Mouse (Mus musculus) heart, embryonic 13.5 days (tissue): Measurements from ENCODE around the gene Sipa1l1. TPM values are rescaled to one million over a fixed set of nuclear protein-coding genes. Genes with fewer than 3 reads are reported as not detected.
"Not testable (repeated sequence)": the region's sequence is repeated elsewhere in the genome, so short reads cannot be mapped to it uniquely, and the experiment has no call there.

ENCODE experiments used
- ATAC-seq: fragments of 200-750 bp; cut with Nextera tagmentation; 2 replicates; pipeline ENCODE4 v1.8.0; 2017; ENCODE audit warnings: moderate TSS enrichment; ENCODE audit not compliant: insufficient number of reproducible peaks, low FRiP score, low TSS enrichment; ENCODE audit errors: extremely low read depth
- H3K27ac ChIP-seq: fragments of 300-500 bp; sonication (generic); replicated peaks from 2 replicates; pipeline ENCODE4 v1.5.1; 2015; ENCODE audit warnings: moderate library complexity, mild to moderate bottlenecking, inconsistent platforms
- H3K27me3 ChIP-seq: fragments of 300-500 bp; sonication (generic); replicated peaks from 2 replicates; pipeline ENCODE4 v1.6.1; 2015; ENCODE audit warnings: mild to moderate bottlenecking, inconsistent platforms
- H3K36me3 ChIP-seq: fragments of 300-500 bp; sonication (generic); 2 replicates; pipeline ENCODE4 v1.6.1; 2015; ENCODE audit warnings: mild to moderate bottlenecking, inconsistent platforms
- H3K4me1 ChIP-seq: fragments of 300-500 bp; sonication (generic); 2 replicates; pipeline ENCODE4 v1.6.1; 2015; ENCODE audit warnings: inconsistent platforms
- H3K4me2 ChIP-seq: fragments of 300-500 bp; sonication (generic); 2 replicates; pipeline ENCODE4 v1.6.1; 2015; ENCODE audit warnings: inconsistent platforms, mild to moderate bottlenecking, moderate library complexity
- H3K4me3 ChIP-seq: fragments of 300-500 bp; sonication (generic); 2 replicates; pipeline ENCODE4 v1.5.1; 2015; ENCODE audit warnings: moderate library complexity, mild to moderate bottlenecking, inconsistent platforms
- H3K9ac ChIP-seq: fragments of 300-500 bp; sonication (generic); 2 replicates; pipeline ENCODE4 v1.6.1; 2015; ENCODE audit warnings: inconsistent platforms, mild to moderate bottlenecking, moderate library complexity
- H3K9me3 ChIP-seq: fragments of 300-500 bp; sonication (generic); 2 replicates; pipeline ENCODE4 v1.6.1; 2016; ENCODE audit warnings: inconsistent platforms
- WGBS: fragments of 180-500 bp; shearing (Covaris S2); methylation state at CpG from one replicate; pipeline ENCODE4 v1.1.7; 2015; ENCODE audit warnings: mixed read lengths; 5-methylcytosine and 5-hydroxymethylcytosine counted together
- polyA plus RNA-seq: library from polyadenylated mRNA; unstranded; fragments of >200 nt; fragmentation: Nextera tagmentation; extraction: Ambion mirVana; gene quantifications from 2 replicates; pipeline ENCODE4 v1.2.1, GENCODE M21; 2015

The Sipa1l1 gene
- polyA plus RNA-seq, 1 experiment from 2014 or later, result 19.9 TPM

GRCm38 (mm10) chr12:82486829-82487560 is 317.9 kb downstream of the Sipa1l1 start:
- WGBS, result 16% methylated on average over 6 of the region's 6 CpGs
- H3K4me2 ChIP-seq, result peak overlapping the region; percentile 27; the same call in 1 of the 2 replicates
- ATAC-seq, result no peak; the same call in 1 of the 2 replicates

GRCm38 (mm10) chr12:82489093-82489492 is 320.0 kb downstream of the Sipa1l1 start:
- no peaks in the 10 kb centered on the region for H3K27me3 ChIP-seq
- no peaks in the 10 kb centered on the region for H3K9me3 ChIP-seq
- no peak overlapping the region for H3K9ac ChIP-seq
- H3K27ac ChIP-seq, result peak overlapping the region; percentile 33; the same call in 1 of the 2 replicates
- no peaks in the 10 kb centered on the region for H3K36me3 ChIP-seq
- 39% methylated on average over 4 of the region's 4 CpGs for WGBS
- H3K4me2 ChIP-seq, result no peak overlapping the region
- H3K4me3 ChIP-seq, result no peak overlapping the region
- peaks cover 24% of the 10 kb centered on the region for H3K4me1 ChIP-seq
- no peak for ATAC-seq

More at GRCm38 (mm10) chr12:82486829-82487560, 317.9 kb downstream of the Sipa1l1 start:
- Histone ChIP-seq H3K9me3 (no peaks in the 10 kb centered on the region), H3K9ac (no peak overlapping the region; the same call in 1 of the 2 replicates), H3K4me1 (peaks cover 24% of the 10 kb centered on the region), H3K27ac (peak overlapping the region; percentile 71), H3K27me3 (no peaks in the 10 kb centered on the region), H3K4me3 (no peak overlapping the region), H3K36me3 (no peaks in the 10 kb centered on the region)

- no peak overlapping the region for H3K9ac ChIP-seq
- WGBS, result 25% methylated on average over 7 of the region's 7 CpGs
- H3K4me3 ChIP-seq, result no peak overlapping the region
- H3K36me3 ChIP-seq, result no peaks in the 10 kb centered on the region
- H3K4me1 ChIP-seq, result peaks cover 24% of the 10 kb centered on the region
- H3K27ac ChIP-seq, result peak overlapping the region; percentile 33; the same call in 1 of the 2 replicates
- H3K9me3 ChIP-seq, result no peaks in the 10 kb centered on the region
- no peak overlapping the region for H3K4me2 ChIP-seq
- no peaks in the 10 kb centered on the region for H3K27me3 ChIP-seq
- ATAC-seq, result no peak
These were observed 320.5 kb downstream of the Sipa1l1 start for GRCm38 (mm10) chr12:82489621-82490020.

DNA sequence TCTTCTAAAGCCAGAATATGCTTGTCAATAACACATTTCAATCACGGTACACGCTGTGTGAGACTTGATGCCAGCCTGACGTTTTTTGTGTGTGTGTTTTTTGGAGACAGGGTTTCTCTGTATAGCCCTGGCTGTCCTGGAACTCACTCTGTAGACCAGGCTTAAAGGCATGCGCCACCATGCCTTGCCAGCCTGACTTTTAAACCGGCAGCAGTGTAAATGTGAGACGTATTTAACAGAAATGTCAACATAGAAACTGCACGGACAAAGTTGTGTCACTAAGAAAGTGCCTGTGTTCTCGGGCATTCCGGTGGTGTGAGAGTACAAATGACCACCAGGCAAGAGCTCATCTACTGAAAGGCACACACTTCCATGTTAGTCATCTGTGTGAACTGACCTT is 323.3 kb downstream of the Sipa1l1 start:
- H3K9ac ChIP-seq, result no peak overlapping the region
- no peak overlapping the region for H3K27ac ChIP-seq
- no peaks in the 10 kb centered on the region for H3K36me3 ChIP-seq
- H3K27me3 ChIP-seq, result no peaks in the 10 kb centered on the region
- H3K9me3 ChIP-seq, result no peaks in the 10 kb centered on the region
- 78% methylated on average over 9 of the region's 9 CpGs for WGBS
- ATAC-seq, result no peak
- no peak overlapping the region for H3K4me2 ChIP-seq
- no peak overlapping the region for H3K4me3 ChIP-seq
- peaks cover 11% of the 10 kb centered on the region for H3K4me1 ChIP-seq

DNA sequence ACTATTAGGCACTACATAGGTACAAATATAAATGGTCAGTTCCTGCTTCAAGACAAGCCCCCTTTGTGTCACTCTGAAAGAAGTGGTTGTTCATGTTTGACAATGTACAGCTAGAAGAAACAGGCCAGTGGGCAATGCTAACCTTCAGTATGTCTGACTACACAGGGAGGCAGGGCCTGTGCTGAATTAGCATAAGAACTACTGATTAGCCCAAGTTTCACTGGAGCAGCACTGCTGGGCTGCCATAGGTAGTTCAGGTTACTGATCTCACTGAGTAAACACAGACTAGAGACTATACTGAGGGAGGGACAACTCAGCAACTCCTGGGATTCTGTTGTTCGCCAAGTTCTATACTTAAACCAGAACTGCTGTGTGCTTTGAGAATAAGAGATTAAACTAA is 324.1 kb downstream of the Sipa1l1 start:
- H3K27me3 ChIP-seq, H3K4me3 ChIP-seq, H3K9me3 ChIP-seq, H3K9ac ChIP-seq, H3K36me3 ChIP-seq, H3K4me1 ChIP-seq, H3K27ac ChIP-seq, H3K4me2 ChIP-seq, ATAC-seq: not testable (repeated sequence)
- WGBS, result 69% methylated on average over 1 of the region's 1 CpGs

GRCm38 (mm10) chr12:82495936-82496335 is 326.8 kb downstream of the Sipa1l1 start:
- WGBS, result 76% methylated on average over 4 of the region's 4 CpGs
- Histone ChIP-seq H3K36me3 (no peaks in the 10 kb centered on the region), H3K9ac (no peak overlapping the region), H3K4me3 (no peak overlapping the region), H3K27ac (no peak overlapping the region), H3K27me3 (no peaks in the 10 kb centered on the region), H3K4me1 (no peaks in the 10 kb centered on the region), H3K4me2 (no peak overlapping the region), H3K9me3 (no peaks in the 10 kb centered on the region)
- ATAC-seq, result no peak

- no peak for ATAC-seq
- Histone ChIP-seq H3K4me2 (peak overlapping the region; percentile 57), H3K4me3 (peak overlapping the region; percentile 16; the same call in 1 of the 2 replicates)
These were observed 328.9 kb downstream of the Sipa1l1 start for GRCm38 (mm10) chr12:82497866-82498631.

GRCm38 (mm10) chr12:82498701-82499100 is 329.6 kb downstream of the Sipa1l1 start:
- Histone ChIP-seq H3K9me3 (no peaks in the 10 kb centered on the region), H3K27ac (no peak overlapping the region), H3K36me3 (no peaks in the 10 kb centered on the region), H3K4me1 (no peaks in the 10 kb centered on the region), H3K4me3 (no peak overlapping the region), H3K9ac (no peak overlapping the region), H3K27me3 (no peaks in the 10 kb centered on the region), H3K4me2 (no peak overlapping the region)
- 77% methylated on average over 4 of the region's 4 CpGs for WGBS
- ATAC-seq, result no peak

More at GRCm38 (mm10) chr12:82497866-82498631, 328.9 kb downstream of the Sipa1l1 start:
- 43% methylated on average over 11 of the region's 11 CpGs for WGBS
- Histone ChIP-seq H3K9ac (peak overlapping the region; percentile 50), H3K9me3 (no peaks in the 10 kb centered on the region), H3K27ac (no peak overlapping the region), H3K27me3 (no peaks in the 10 kb centered on the region), H3K36me3 (no peaks in the 10 kb centered on the region), H3K4me1 (no peaks in the 10 kb centered on the region)

DNA sequence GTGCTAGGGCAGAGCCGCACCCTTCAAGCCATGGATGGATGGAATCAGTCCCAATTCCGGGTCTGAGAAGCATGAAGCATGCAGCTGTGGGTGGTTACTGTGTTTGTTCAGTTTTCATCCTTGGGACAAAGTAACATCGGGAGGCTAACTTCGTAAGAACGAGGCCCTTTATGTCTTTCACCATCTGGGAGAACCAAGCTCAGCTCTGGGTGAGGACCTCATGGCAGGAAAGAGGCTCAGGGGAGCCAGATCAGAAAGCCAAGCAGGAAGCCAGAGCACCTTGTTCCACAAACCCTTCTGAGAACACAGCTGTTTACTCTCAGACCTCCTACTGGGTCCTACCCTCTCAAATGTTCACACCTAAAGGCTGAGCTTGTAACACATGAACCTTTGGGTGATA is 330.6 kb downstream of the Sipa1l1 start:
- no peak overlapping the region for H3K4me3 ChIP-seq
- no peak overlapping the region for H3K27ac ChIP-seq
- 78% methylated on average over 5 of the region's 5 CpGs for WGBS
- H3K27me3 ChIP-seq, result no peaks in the 10 kb centered on the region
- H3K9ac ChIP-seq, result no peak overlapping the region
- no peaks in the 10 kb centered on the region for H3K9me3 ChIP-seq
- H3K4me2 ChIP-seq, result no peak overlapping the region
- no peaks in the 10 kb centered on the region for H3K4me1 ChIP-seq
- H3K36me3 ChIP-seq, result no peaks in the 10 kb centered on the region
- no peak for ATAC-seq
